Mouse (Mus musculus) lung, adult 10 weeks (tissue): Measurements from ENCODE around the gene Mettl8. TPM values are rescaled to one million over a fixed set of nuclear protein-coding genes. Genes with fewer than 3 reads are reported as not detected.

Source experiments
- polyA plus RNA-seq: library from polyadenylated mRNA; stranded (reverse); fragments of 350-450 nt; fragmentation: Illumina TruSeq; extraction: RNeasy Lipid Tissue Mini Kit (QIAGEN cat#74804); gene quantifications from one replicate; pipeline ENCODE4 v1.2.3, GENCODE M21; 2014; ENCODE audit warnings: low read depth, low replicate concordance; ENCODE audit not compliant: insufficient read depth

Gene Mettl8
- 7.7 TPM for polyA plus RNA-seq

GRCm38 (mm10) chr2:71055300-71056114, at the start of gene Mettl8, which contains the start of gene Dcaf17:
TSS of gene Mettl8 (minus strand) at chr2:71055583.
TSS of gene Dcaf17 (plus strand) at chr2:71055328.

Other genes starting within 250 kb of the Mettl8 start
- gene Tlk1, start 229.9 kb downstream of the Mettl8 start, polyA plus RNA-seq, result 20.0 TPM
- gene Dcaf17, start 255 bp downstream of the Mettl8 start, polyA plus RNA-seq, result 4.1 TPM
- gene Cybrd1, start 62.3 kb upstream of the Mettl8 start, polyA plus RNA-seq, result 2.8 TPM
- gene Dync1i2, start 156.1 kb upstream of the Mettl8 start, polyA plus RNA-seq, result 64.3 TPM